ENCODE assay signal across 18 mouse cellular contexts in genomic region chr7:142493535-142493934, GRCm38 (mm10). TPM values are rescaled to one million over a fixed set of nuclear protein-coding genes. Genes with fewer than 3 reads are reported as not detected.
DNase-seq lines count a peak whose midpoint lies in the region; ATAC-seq and TF ChIP-seq lines count a peak whose summit lies in the region.
"Had no signal": no experiment of that assay in that cellular context is flagged by ENCODE, and none has a peak within 500 bp of the region (broad histone marks: within the 10 kb centered on the region; RNA-seq: fewer than 3 reads in every experiment).

No protein-coding gene starts in this region.

- no peak for TF ChIP-seq CTCF in hindbrain, postnatal 0 days (IDR thresholded peaks at IDR 0.05; ENCODE audit: low read depth)

- H3K9me3 ChIP-seq in hindbrain, postnatal 0 days (ENCODE audit: low read length): no peaks in the 10 kb centered on the region
- no peaks in the 10 kb centered on the region for H3K9me3 ChIP-seq in hindbrain, embryonic 13.5 days
- no peaks in the 10 kb centered on the region for H3K9me3 ChIP-seq in embryonic facial prominence, embryonic 10.5 days
- H3K9me3 ChIP-seq in intestine, embryonic 15.5 days: no peaks in the 10 kb centered on the region
- H3K9me3 ChIP-seq in stomach, embryonic 14.5 days (ENCODE audit: control insufficient read depth, low read depth, low read length): no peaks in the 10 kb centered on the region
- H3K9me3 ChIP-seq: heart, embryonic 15.5 days; hindbrain, embryonic 15.5 days; liver, embryonic 15.5 days had no signal

- no peak overlapping the region for H3K9ac ChIP-seq in hindbrain, postnatal 0 days (replicated peaks; ENCODE audit: low read length)
- no peak overlapping the region for H3K9ac ChIP-seq in hindbrain, embryonic 13.5 days
- no peak overlapping the region; the same call in 1 of the 2 replicates for H3K9ac ChIP-seq in intestine, embryonic 15.5 days
- H3K9ac ChIP-seq in stomach, embryonic 14.5 days (replicated peaks; ENCODE audit: low read depth, low read length): no peak overlapping the region
- H3K9ac ChIP-seq: heart, embryonic 15.5 days; hindbrain, embryonic 15.5 days; liver, embryonic 15.5 days had no signal

- no peak overlapping the region for H3K4me3 ChIP-seq in hindbrain, postnatal 0 days (ENCODE audit: low read length)
- no peak overlapping the region for H3K4me3 ChIP-seq in hindbrain, embryonic 13.5 days
- no peak overlapping the region for H3K4me3 ChIP-seq in embryonic facial prominence, embryonic 10.5 days
- no peak overlapping the region for H3K4me3 ChIP-seq in intestine, embryonic 15.5 days (replicated peaks)
- no peak overlapping the region for H3K4me3 ChIP-seq in stomach, embryonic 14.5 days (ENCODE audit: low read depth, low read length)
- H3K4me3 ChIP-seq: erythroblast, embryonic 14.5 days; heart, embryonic 15.5 days; hindbrain, embryonic 15.5 days; liver, embryonic 15.5 days had no signal

- H3K36me3 ChIP-seq in hindbrain, postnatal 0 days (ENCODE audit: insufficient read depth, low read length): no peaks in the 10 kb centered on the region
- H3K36me3 ChIP-seq in hindbrain, embryonic 13.5 days: no peaks in the 10 kb centered on the region
- H3K36me3 ChIP-seq in embryonic facial prominence, embryonic 10.5 days (replicated peaks): peaks cover 31% of the 10 kb centered on the region
- H3K36me3 ChIP-seq in intestine, embryonic 15.5 days: peaks cover 34% of the 10 kb centered on the region
- peaks cover 48% of the 10 kb centered on the region for H3K36me3 ChIP-seq in stomach, embryonic 14.5 days (ENCODE audit: control insufficient read depth, insufficient read depth, low read length)
- H3K36me3 ChIP-seq: hindbrain, embryonic 15.5 days; liver, embryonic 15.5 days had no signal

- no peak overlapping the region for H3K4me2 ChIP-seq in hindbrain, postnatal 0 days (ENCODE audit: low read depth, low read length)
- no peak overlapping the region for H3K4me2 ChIP-seq in hindbrain, embryonic 13.5 days
- no peak overlapping the region for H3K4me2 ChIP-seq in intestine, embryonic 15.5 days (replicated peaks)
- H3K4me2 ChIP-seq in stomach, embryonic 14.5 days (replicated peaks; ENCODE audit: low read depth, low read length): no peak overlapping the region
- H3K4me2 ChIP-seq: heart, embryonic 15.5 days; hindbrain, embryonic 15.5 days; liver, embryonic 15.5 days had no signal

- 64% methylated on average over 8 of the region's 8 CpGs for WGBS in hindbrain, postnatal 0 days
- 72% methylated on average over 8 of the region's 8 CpGs for WGBS in hindbrain, embryonic 13.5 days
- 89% methylated on average over 8 of the region's 8 CpGs for WGBS in embryonic facial prominence, embryonic 10.5 days
- 62% methylated on average over 8 of the region's 8 CpGs for WGBS in intestine, embryonic 15.5 days
- 33% methylated on average over 8 of the region's 8 CpGs for WGBS in stomach, embryonic 14.5 days

- no peak for ATAC-seq in hindbrain, postnatal 0 days
- ATAC-seq in hindbrain, embryonic 13.5 days (ENCODE audit: low FRiP score): no peak
- ATAC-seq in intestine, embryonic 15.5 days: no peak
- no peak for ATAC-seq in stomach, embryonic 14.5 days (ENCODE audit: insufficient number of reproducible peaks, insufficient read depth, low FRiP score, low read depth)

- H3K27me3 ChIP-seq in hindbrain, postnatal 0 days (ENCODE audit: insufficient read depth, low read length): no peaks in the 10 kb centered on the region
- H3K27me3 ChIP-seq in hindbrain, embryonic 13.5 days: no peaks in the 10 kb centered on the region
- no peaks in the 10 kb centered on the region for H3K27me3 ChIP-seq in embryonic facial prominence, embryonic 10.5 days (replicated peaks; ENCODE audit: low read depth, poor library complexity, severe bottlenecking)
- no peaks in the 10 kb centered on the region for H3K27me3 ChIP-seq in intestine, embryonic 15.5 days (replicated peaks)
- no peaks in the 10 kb centered on the region for H3K27me3 ChIP-seq in stomach, embryonic 14.5 days (ENCODE audit: control insufficient read depth, insufficient read depth, low read length)
- H3K27me3 ChIP-seq: CH12.LX; heart, embryonic 15.5 days; hindbrain, embryonic 15.5 days; liver, embryonic 15.5 days had no signal

- H3K4me1 ChIP-seq in hindbrain, postnatal 0 days (ENCODE audit: insufficient read depth, low read length): no peaks in the 10 kb centered on the region
- H3K4me1 ChIP-seq in hindbrain, embryonic 13.5 days (replicated peaks): no peaks in the 10 kb centered on the region
- peaks cover 15% of the 10 kb centered on the region for H3K4me1 ChIP-seq in embryonic facial prominence, embryonic 10.5 days
- peaks cover under 1% of the 10 kb centered on the region; the same call in 1 of the 2 replicates for H3K4me1 ChIP-seq in intestine, embryonic 15.5 days (replicated peaks)
- H3K4me1 ChIP-seq in stomach, embryonic 14.5 days (ENCODE audit: control insufficient read depth, insufficient read depth, low read length): peaks cover 11% of the 10 kb centered on the region; the same call in 1 of the 2 replicates
- H3K4me1 ChIP-seq: hindbrain, embryonic 15.5 days; liver, embryonic 15.5 days had no signal

- DNase-seq in hindbrain, postnatal 0 days (ENCODE audit: low spot score): peak; percentile 9
- DNase-seq in embryonic facial prominence, embryonic 10.5 days (ENCODE audit: low spot score): no peak
- DNase-seq in natural killer cell, adult 2 months (ENCODE audit: low spot score in 2 of 2): no peak
- DNase-seq in ovary, postnatal 14 days (ENCODE audit: low spot score): no peak
- DNase-seq: cerebellum, adult 9-10 months; kidney, postnatal 25 days; thymus, postnatal 36 days had no signal

- H3K27ac ChIP-seq in hindbrain, postnatal 0 days: no peak overlapping the region
- no peak overlapping the region for H3K27ac ChIP-seq in hindbrain, embryonic 13.5 days
- peak overlapping the region; percentile 49 for H3K27ac ChIP-seq in embryonic facial prominence, embryonic 10.5 days (replicated peaks)
- H3K27ac ChIP-seq in intestine, embryonic 15.5 days: peak overlapping the region; percentile 38; the same call in 1 of the 2 replicates
- peak overlapping the region; percentile 82; the same call in 1 of the 2 replicates for H3K27ac ChIP-seq in stomach, embryonic 14.5 days (ENCODE audit: low read length)
- H3K27ac ChIP-seq: heart, embryonic 15.5 days; hindbrain, embryonic 15.5 days; liver, embryonic 15.5 days had no signal

RNA-seq across cellular contexts. Expression of gene Tnnt3, which starts 5.1 kb away (rescaled TPM):
- total RNA-seq in hindbrain, postnatal 0 days (2014; rRNA removed): 1.3 and 4.7 TPM in 2 replicates
- polyA plus RNA-seq in hindbrain, postnatal 0 days (2015; fragmentation: Nextera tagmentation; extraction: Ambion mirVana): 3.1 and 3.9 TPM in 2 replicates
- 1.1 and 2.5 TPM in 2 replicates for polyA plus RNA-seq in hindbrain, embryonic 13.5 days (2015; fragmentation: Nextera tagmentation; extraction: Ambion mirVana)
- 1.4 and 1.6 TPM in 2 replicates for polyA plus RNA-seq in embryonic facial prominence, embryonic 10.5 days (2016; fragmentation: Nextera tagmentation; extraction: Ambion mirVana)
- 1.4 and 4.3 TPM in 2 replicates for polyA plus RNA-seq in intestine, embryonic 15.5 days (2015; fragmentation: Nextera tagmentation; extraction: Ambion mirVana)
- polyA plus RNA-seq in stomach, embryonic 14.5 days (2014; fragmentation: Nextera tagmentation; extraction: Ambion mirVana): 2.2 and 2.6 TPM in 2 replicates
- total RNA-seq: left cerebral cortex, adult 18-20 months; megakaryocyte progenitor cell, adult 5-6 weeks had no signal
- polyA plus RNA-seq: erythroblast, embryonic 14.5 days had no signal

RNA-seq across cellular contexts. Expression of gene Lsp1, which starts 32.9 kb away (rescaled TPM):
- total RNA-seq in hindbrain, postnatal 0 days (2014; rRNA removed): 4.6 and 16.6 TPM in 2 replicates
- 6.6 and 7.2 TPM in 2 replicates for polyA plus RNA-seq in hindbrain, postnatal 0 days (2015; fragmentation: Nextera tagmentation; extraction: Ambion mirVana)
- 5.1 and 6.8 TPM in 2 replicates for polyA plus RNA-seq in hindbrain, embryonic 13.5 days (2015; fragmentation: Nextera tagmentation; extraction: Ambion mirVana)
- 20.9 and 21.4 TPM in 2 replicates for polyA plus RNA-seq in embryonic facial prominence, embryonic 10.5 days (2016; fragmentation: Nextera tagmentation; extraction: Ambion mirVana)
- 130 and 145 TPM in 2 replicates for polyA plus RNA-seq in intestine, embryonic 15.5 days (2015; fragmentation: Nextera tagmentation; extraction: Ambion mirVana)
- 194 and 211 TPM in 2 replicates for polyA plus RNA-seq in stomach, embryonic 14.5 days (2014; fragmentation: Nextera tagmentation; extraction: Ambion mirVana)

RNA-seq across cellular contexts. Expression of gene Mrpl23, which starts 39.0 kb away (rescaled TPM):
- 64.0 and 69.3 TPM in 2 replicates for total RNA-seq in hindbrain, postnatal 0 days (2014; rRNA removed)
- 17.4 and 25.5 TPM in 2 replicates for polyA plus RNA-seq in hindbrain, postnatal 0 days (2015; fragmentation: Nextera tagmentation; extraction: Ambion mirVana)
- 16.9 and 19.5 TPM in 2 replicates for polyA plus RNA-seq in hindbrain, embryonic 13.5 days (2015; fragmentation: Nextera tagmentation; extraction: Ambion mirVana)
- 18.1 and 22.4 TPM in 2 replicates for polyA plus RNA-seq in embryonic facial prominence, embryonic 10.5 days (2016; fragmentation: Nextera tagmentation; extraction: Ambion mirVana)
- polyA plus RNA-seq in intestine, embryonic 15.5 days (2015; fragmentation: Nextera tagmentation; extraction: Ambion mirVana): 44.9 and 57.4 TPM in 2 replicates
- polyA plus RNA-seq in stomach, embryonic 14.5 days (2014; fragmentation: Nextera tagmentation; extraction: Ambion mirVana): 32.6 and 35.6 TPM in 2 replicates

RNA-seq across cellular contexts. Expression of gene Tnni2, which starts 51.9 kb away (rescaled TPM):
- 1.3 and 8.5 TPM in 2 replicates for total RNA-seq in hindbrain, postnatal 0 days (2014; rRNA removed)
- polyA plus RNA-seq in hindbrain, postnatal 0 days (2015; fragmentation: Nextera tagmentation; extraction: Ambion mirVana): 0.63 TPM in 2 replicates
- 1.4 and 1.8 TPM in 2 replicates for polyA plus RNA-seq in hindbrain, embryonic 13.5 days (2015; fragmentation: Nextera tagmentation; extraction: Ambion mirVana)
- polyA plus RNA-seq in embryonic facial prominence, embryonic 10.5 days (2016; fragmentation: Nextera tagmentation; extraction: Ambion mirVana): 1.7 and 2.5 TPM in 2 replicates
- polyA plus RNA-seq in intestine, embryonic 15.5 days (2015; fragmentation: Nextera tagmentation; extraction: Ambion mirVana): 4.8 and 4.9 TPM in 2 replicates
- polyA plus RNA-seq in stomach, embryonic 14.5 days (2014; fragmentation: Nextera tagmentation; extraction: Ambion mirVana): 4.6 and 5.8 TPM in 2 replicates
- total RNA-seq: midbrain, postnatal 0 days had no signal
- polyA plus RNA-seq: erythroblast, embryonic 14.5 days had no signal

RNA-seq across cellular contexts. Expression of gene Syt8, which starts 58.9 kb away (rescaled TPM):
- total RNA-seq in hindbrain, postnatal 0 days (2014; rRNA removed): not detected in 2 replicates
- 0.15 TPM in 1 of 2 replicates, not detected in the other for polyA plus RNA-seq in hindbrain, postnatal 0 days (2015; fragmentation: Nextera tagmentation; extraction: Ambion mirVana)
- not detected in 2 replicates for polyA plus RNA-seq in hindbrain, embryonic 13.5 days (2015; fragmentation: Nextera tagmentation; extraction: Ambion mirVana)
- not detected in 2 replicates for polyA plus RNA-seq in embryonic facial prominence, embryonic 10.5 days (2016; fragmentation: Nextera tagmentation; extraction: Ambion mirVana)
- 5.4 and 5.6 TPM in 2 replicates for polyA plus RNA-seq in intestine, embryonic 15.5 days (2015; fragmentation: Nextera tagmentation; extraction: Ambion mirVana)
- polyA plus RNA-seq in stomach, embryonic 14.5 days (2014; fragmentation: Nextera tagmentation; extraction: Ambion mirVana): 4.8 and 6.6 TPM in 2 replicates
- total RNA-seq: CH12.LX; left cerebral cortex, adult 18-20 months; megakaryocyte progenitor cell, adult 5-6 weeks; midbrain, postnatal 0 days had no signal
- polyA plus RNA-seq: erythroblast, embryonic 14.5 days; hindbrain, embryonic 15.5 days; midbrain, postnatal 0 days had no signal

Comparison
In these comparisons a context has a peak if more than half of its experiments do, and no peak if none do; other contexts are left out.
1. H3K27ac ChIP-seq: peak in embryonic facial prominence, embryonic 10.5 days (single experiment), intestine, embryonic 15.5 days (single experiment) and stomach, embryonic 14.5 days (single experiment); none in hindbrain, postnatal 0 days (single experiment) and hindbrain, embryonic 13.5 days (single experiment).